Mouse (Mus musculus) liver, postnatal 0 days (tissue): Measurements from ENCODE around the gene Dlg4.

Source experiments
- CTCF ChIP-seq: sonication (generic); IDR thresholded peaks from 2 replicates; pipeline ENCODE4 v1.5.1; 2016; ENCODE audit warnings: antibody characterized with exemption, low read depth
- EP300 ChIP-seq: IDR thresholded peaks from 2 replicates; pipeline ENCODE4 v1.6.1; 2016; ENCODE audit warnings: antibody characterized with exemption, low read depth, mild to moderate bottlenecking

- no peak for TF ChIP-seq CTCF
- TF ChIP-seq EP300 = no peak
Measured at GRCm38 (mm10) chr11:70049366-70049765, 32.6 kb downstream of the Dlg4 start.
